Mouse (Mus musculus): ENCODE results near the gene Lgals1. TPM values are rescaled to one million over a fixed set of nuclear protein-coding genes. Genes with fewer than 3 reads are reported as not detected.

Gene Lgals1
- polyA plus RNA-seq, 1 experiment from 2014 or later: 576 TPM

- ATAC-seq (replicated peaks; ENCODE audit: low FRiP score, low read depth): peak; percentile 22; the same call in 1 of the 2 replicates
- peak; percentile 90 for DNase-seq (ENCODE audit: low spot score)
- H3K36me3 ChIP-seq (ENCODE audit: insufficient read depth, low read length): peaks cover 35% of the 10 kb centered on the region
- no peak overlapping the region for H3K9ac ChIP-seq (ENCODE audit: low read depth, low read length)
- H3K4me1 ChIP-seq (replicated peaks; ENCODE audit: insufficient read depth, low read length): peaks cover 23% of the 10 kb centered on the region; the same call in 1 of the 2 replicates
- H3K27ac ChIP-seq: no peak overlapping the region
- H3K4me2 ChIP-seq (ENCODE audit: low read length): no peak overlapping the region
- H3K9me3 ChIP-seq (replicated peaks; ENCODE audit: low read length): no peaks in the 10 kb centered on the region
- TF ChIP-seq CTCF (IDR thresholded peaks at IDR 0.05; ENCODE audit: low read depth): peak; percentile 92
- H3K27me3 ChIP-seq (ENCODE audit: insufficient read depth, low read length): no peaks in the 10 kb centered on the region
- WGBS: 2% methylated on average over 2 of the region's 2 CpGs
- no peak overlapping the region for H3K4me3 ChIP-seq (replicated peaks; ENCODE audit: low read depth, low read length)
Measured at GRCm38 (mm10) chr15:78903243-78903642, 23.3 kb upstream of the Lgals1 start.

- Histone ChIP-seq H3K4me3 (replicated peaks; ENCODE audit: low read depth, low read length) (no peak overlapping the region), H3K27ac (no peak overlapping the region), H3K9me3 (replicated peaks; ENCODE audit: low read length) (no peaks in the 10 kb centered on the region), H3K36me3 (ENCODE audit: insufficient read depth, low read length) (peaks cover 60% of the 10 kb centered on the region), H3K4me1 (replicated peaks; ENCODE audit: insufficient read depth, low read length) (no peaks in the 10 kb centered on the region), H3K4me2 (ENCODE audit: low read length) (no peak overlapping the region), H3K9ac (ENCODE audit: low read depth, low read length) (no peak overlapping the region), H3K27me3 (ENCODE audit: insufficient read depth, low read length) (no peaks in the 10 kb centered on the region)
- WGBS: 74% methylated on average over 7 of the region's 7 CpGs
- no peak for TF ChIP-seq CTCF (IDR thresholded peaks at IDR 0.05; ENCODE audit: low read depth)
- DNase-seq (ENCODE audit: low spot score) (no peak), ATAC-seq (replicated peaks; ENCODE audit: low FRiP score, low read depth) (no peak)
Measured at GRCm38 (mm10) chr15:78908399-78908798, 18.1 kb upstream of the Lgals1 start.

DNA sequence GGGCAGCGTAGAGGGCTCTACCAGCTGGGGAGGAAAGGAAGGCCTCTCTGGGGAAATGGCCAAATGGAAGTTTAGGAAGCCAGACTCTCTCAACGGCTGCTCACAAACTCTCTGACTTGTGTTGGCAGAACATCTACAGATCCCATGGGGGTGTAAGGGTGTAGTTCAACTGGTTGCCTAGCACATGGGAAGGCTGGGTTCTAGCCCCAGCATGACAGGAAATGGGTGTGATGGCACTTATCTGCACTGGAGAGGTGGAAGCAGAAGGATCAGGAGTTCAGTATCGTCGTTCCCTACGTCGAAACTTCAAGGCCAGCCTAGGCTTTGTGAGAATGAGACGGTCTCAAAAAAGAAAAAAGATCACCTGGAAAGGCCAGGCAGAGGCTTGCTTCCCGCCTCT, 17.5 kb upstream of the Lgals1 start:
- TF ChIP-seq CTCF (IDR thresholded peaks at IDR 0.05; ENCODE audit: low read depth): no peak
- Histone ChIP-seq H3K27ac (no peak overlapping the region), H3K9ac (ENCODE audit: low read depth, low read length) (no peak overlapping the region), H3K9me3 (replicated peaks; ENCODE audit: low read length) (no peaks in the 10 kb centered on the region), H3K36me3 (ENCODE audit: insufficient read depth, low read length) (peaks cover 59% of the 10 kb centered on the region), H3K4me3 (replicated peaks; ENCODE audit: low read depth, low read length) (no peak overlapping the region), H3K4me2 (ENCODE audit: low read length) (no peak overlapping the region), H3K4me1 (replicated peaks; ENCODE audit: insufficient read depth, low read length) (0 out of 2 replicates have a peak, but pooled peaks cover 1% of the 10 kb centered on the region), H3K27me3 (ENCODE audit: insufficient read depth, low read length) (no peaks in the 10 kb centered on the region)
- ATAC-seq (replicated peaks; ENCODE audit: low FRiP score, low read depth) (no peak), DNase-seq (ENCODE audit: low spot score) (no peak)
- WGBS: 81% methylated on average over 8 of the region's 8 CpGs

DNA sequence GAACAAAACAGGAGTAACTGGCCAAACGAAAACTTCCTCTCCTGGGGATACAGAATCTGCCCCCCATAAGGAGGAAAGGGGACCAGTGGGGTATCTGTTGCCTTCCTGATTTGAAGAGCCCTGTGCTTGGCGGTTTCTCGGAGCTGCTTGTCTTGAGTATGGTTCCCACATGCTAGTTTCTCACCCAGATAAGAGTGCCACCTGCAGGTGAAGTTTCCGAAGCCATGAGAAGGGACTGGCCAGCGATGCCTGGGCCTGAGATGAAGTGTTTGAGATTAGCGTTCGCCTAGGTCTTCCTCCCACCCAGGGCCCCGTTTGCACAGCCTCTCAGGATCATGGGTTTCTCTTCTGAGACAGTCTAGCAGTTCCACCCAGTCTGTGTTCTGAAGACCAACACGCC, 14.5 kb upstream of the Lgals1 start:
- peak; percentile 75 for TF ChIP-seq CTCF (IDR thresholded peaks at IDR 0.05; ENCODE audit: low read depth)
- Histone ChIP-seq H3K4me1 (replicated peaks; ENCODE audit: insufficient read depth, low read length) (peaks cover 25% of the 10 kb centered on the region; the same call in 1 of the 2 replicates), H3K9me3 (replicated peaks; ENCODE audit: low read length) (no peaks in the 10 kb centered on the region), H3K4me2 (ENCODE audit: low read length) (no peak overlapping the region), H3K27me3 (ENCODE audit: insufficient read depth, low read length) (no peaks in the 10 kb centered on the region), H3K9ac (ENCODE audit: low read depth, low read length) (no peak overlapping the region), H3K4me3 (replicated peaks; ENCODE audit: low read depth, low read length) (no peak overlapping the region), H3K27ac (no peak overlapping the region), H3K36me3 (ENCODE audit: insufficient read depth, low read length) (peaks cover 32% of the 10 kb centered on the region)
- DNase-seq (ENCODE audit: low spot score): peak; percentile 70
- WGBS: 32% methylated on average over 9 of the region's 9 CpGs
- no peak for ATAC-seq (replicated peaks; ENCODE audit: low FRiP score, low read depth)

GRCm38 (mm10) chr15:78913632-78914090, 12.9 kb upstream of the Lgals1 start, which contains the start of gene Pdxp:
Gene Pdxp, plus strand, starts transcription at chr15:78913919.
- Histone ChIP-seq H3K27me3 (ENCODE audit: insufficient read depth, low read length) (no peaks in the 10 kb centered on the region), H3K4me2 (ENCODE audit: low read length) (peak within 1 kb of the TSS; percentile 94), H3K4me1 (replicated peaks; ENCODE audit: insufficient read depth, low read length) (peaks cover 25% of the 10 kb centered on the region; the same call in 1 of the 2 replicates), H3K27ac (peak within 1 kb of the TSS; percentile 70), H3K9me3 (replicated peaks; ENCODE audit: low read length) (no peaks in the 10 kb centered on the region), H3K4me3 (replicated peaks; ENCODE audit: low read depth, low read length) (peak within 1 kb of the TSS; percentile 43), H3K9ac (ENCODE audit: low read depth, low read length) (peak within 1 kb of the TSS; percentile 74), H3K36me3 (ENCODE audit: insufficient read depth, low read length) (peaks cover 21% of the 10 kb centered on the region)
- TF ChIP-seq CTCF (IDR thresholded peaks at IDR 0.05; ENCODE audit: low read depth): no peak
- peak; percentile 90 for ATAC-seq (replicated peaks; ENCODE audit: low FRiP score, low read depth)
- peak; percentile 100 for DNase-seq (ENCODE audit: low spot score)
- WGBS: under 1% methylated on average over 51 of the region's 51 CpGs

GRCm38 (mm10) chr15:78914091-78914822, 12.3 kb upstream of the Lgals1 start:
- DNase-seq (ENCODE audit: low spot score) (no peak), ATAC-seq (replicated peaks; ENCODE audit: low FRiP score, low read depth) (peak; percentile 62)
- Histone ChIP-seq H3K27ac (peak overlapping the region; percentile 70), H3K4me2 (ENCODE audit: low read length) (peak overlapping the region; percentile 94), H3K4me3 (replicated peaks; ENCODE audit: low read depth, low read length) (peak overlapping the region; percentile 43), H3K27me3 (ENCODE audit: insufficient read depth, low read length) (no peaks in the 10 kb centered on the region), H3K9me3 (replicated peaks; ENCODE audit: low read length) (no peaks in the 10 kb centered on the region), H3K4me1 (replicated peaks; ENCODE audit: insufficient read depth, low read length) (peaks cover 25% of the 10 kb centered on the region; the same call in 1 of the 2 replicates), H3K9ac (ENCODE audit: low read depth, low read length) (peak overlapping the region; percentile 74), H3K36me3 (ENCODE audit: insufficient read depth, low read length) (peaks cover 18% of the 10 kb centered on the region; the same call in 1 of the 2 replicates)
- under 1% methylated on average over 80 of the region's 87 CpGs for WGBS
- TF ChIP-seq CTCF (IDR thresholded peaks at IDR 0.05; ENCODE audit: low read depth): 0 out of 2 replicates have a peak, but pooled peaks have one; percentile 8

All from kidney, postnatal 0 days (tissue).